Mouse (Mus musculus) G1E (cell line): Measurements from ENCODE around the gene Tnik.

Experiments
- CTCF ChIP-seq: IDR thresholded peaks from 2 replicates; pipeline ENCODE4 v1.5.1; 2012; ENCODE audit warnings: low read depth, low read length, inconsistent platforms, mixed read lengths
- GATA2 ChIP-seq: IDR thresholded peaks from 2 replicates; pipeline ENCODE4 v1.6.1; 2012; ENCODE audit warnings: low read depth, low read length, inconsistent platforms, borderline replicate concordance

DNA sequence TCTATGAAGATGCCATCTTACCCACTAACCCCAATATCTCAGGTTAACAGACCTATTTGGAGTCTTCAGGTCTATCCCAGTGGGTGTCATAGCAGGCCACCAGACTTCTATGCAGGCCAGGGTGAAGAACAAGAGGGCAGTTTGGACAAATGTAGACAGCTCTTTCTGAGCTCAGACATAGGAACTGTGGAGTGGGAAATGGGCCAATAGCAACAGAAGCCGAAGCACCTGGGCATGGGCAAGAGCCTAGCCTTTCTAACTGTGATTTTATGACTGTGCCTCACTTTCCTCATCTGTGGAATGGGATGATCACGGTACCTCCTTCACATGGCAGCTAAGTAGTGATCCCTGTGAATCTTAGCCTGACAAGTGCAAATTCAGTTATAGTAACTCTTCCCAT is 214.4 kb downstream of the Tnik start:
- no peak for TF ChIP-seq CTCF
- no peak for TF ChIP-seq GATA2
